Mouse (Mus musculus): ENCODE results near the gene Rhebl1.
A peak's percentile ranks its signal among the peaks of the same experiment; 100 is the strongest.

Rhebl1 gene

DNA sequence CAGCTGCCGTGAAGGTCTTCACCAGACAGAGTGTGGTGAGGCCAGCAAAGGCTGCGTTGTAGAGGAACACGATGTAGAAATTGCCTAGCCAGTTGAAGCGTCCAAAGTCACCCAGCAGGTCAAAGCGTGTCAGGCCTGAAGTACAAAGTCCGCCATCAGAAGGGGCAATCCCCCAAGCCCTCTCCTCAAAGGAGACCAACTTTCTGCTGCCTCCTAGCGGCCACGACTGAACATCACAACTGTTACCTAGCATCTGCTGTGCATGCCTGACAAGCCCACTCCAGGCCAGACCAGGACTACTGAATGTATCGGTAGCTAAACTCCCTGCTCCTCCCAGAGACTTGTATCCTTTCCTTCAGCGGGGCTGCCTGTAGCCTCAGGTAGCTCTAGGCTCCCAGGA is 10.4 kb upstream of the Rhebl1 start:
- DNase-seq, result peak; percentile 42

DNA sequence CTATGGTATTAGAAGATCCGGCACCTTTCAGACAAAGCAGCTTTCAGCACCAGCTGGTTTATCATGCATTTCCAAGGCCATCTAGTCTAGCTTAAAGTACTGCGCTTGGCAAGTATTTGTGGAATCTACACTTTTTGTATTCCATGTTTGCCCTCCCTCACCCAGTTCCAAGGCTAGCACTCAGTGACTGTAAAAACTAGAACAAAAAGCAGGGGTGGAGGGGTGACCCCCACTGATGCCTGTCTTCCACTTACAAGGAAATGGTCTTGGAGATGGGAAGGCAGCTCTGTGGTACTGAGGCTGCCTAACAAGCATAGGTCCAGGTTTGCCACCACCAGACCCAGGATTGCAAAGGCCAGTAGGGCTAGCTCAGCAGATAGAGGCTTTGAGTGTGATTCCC is 8.3 kb upstream of the Rhebl1 start:
- no peak for DNase-seq

DNA sequence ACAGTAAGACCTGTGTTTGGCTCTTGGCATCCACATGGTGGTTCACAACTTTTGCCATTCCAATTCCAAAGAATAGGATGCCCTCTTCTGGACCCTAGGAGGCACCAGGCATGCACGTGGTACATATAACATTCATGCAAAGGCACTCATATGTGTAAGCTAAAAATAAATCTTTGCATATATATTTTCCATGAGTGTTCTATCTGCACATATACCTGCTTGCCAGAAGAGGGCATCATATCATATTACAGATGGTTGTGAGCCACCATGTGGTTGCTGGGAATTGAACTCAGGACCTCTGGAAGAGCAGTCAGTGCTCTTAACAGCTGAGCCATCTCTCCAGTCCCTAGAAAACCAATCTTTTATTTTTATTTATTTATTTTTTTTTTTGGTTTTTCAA is 7.2 kb upstream of the Rhebl1 start:
- DNase-seq, result no peak

DNA sequence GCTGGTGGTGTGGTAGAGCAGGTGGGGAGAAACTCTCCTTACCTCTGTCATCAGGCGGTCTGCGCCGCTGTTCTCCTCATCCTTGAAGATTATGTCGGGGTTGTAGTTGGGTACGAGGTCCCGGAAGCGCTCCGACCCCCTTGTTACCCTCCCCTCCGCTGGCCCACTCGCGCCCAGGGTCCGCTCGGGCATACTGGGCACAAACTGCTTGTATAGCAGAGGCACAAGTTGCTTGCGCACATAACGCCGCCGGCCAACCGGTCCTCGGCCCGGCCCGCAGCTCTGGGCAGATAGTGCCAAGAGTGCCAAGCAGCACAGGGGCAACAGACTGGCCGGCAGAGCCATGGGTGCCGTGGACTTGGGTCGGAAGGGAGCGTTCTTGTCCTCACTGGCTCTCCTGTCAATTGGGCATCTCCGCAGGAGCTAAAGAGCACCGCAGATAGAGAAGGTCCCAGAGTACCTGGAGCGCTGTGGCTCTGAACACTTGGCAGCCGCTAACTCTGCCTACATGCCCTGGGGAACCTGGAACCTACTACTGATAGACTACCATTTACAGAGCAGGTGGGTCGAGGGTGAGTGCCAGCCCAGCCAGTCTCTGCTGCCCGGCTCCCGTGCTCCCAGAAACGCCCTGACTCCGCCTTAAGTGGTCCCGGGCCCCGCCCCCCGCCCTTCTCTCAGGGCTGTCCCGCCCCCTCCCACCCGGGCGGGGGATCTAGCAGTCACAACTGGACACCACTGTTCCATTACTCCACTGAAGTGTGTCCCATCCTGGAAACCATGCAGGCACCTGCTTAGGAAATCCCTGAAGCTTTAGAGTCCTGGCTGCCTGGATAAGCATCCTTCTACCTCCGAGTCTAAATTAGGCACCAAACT is 3.8 kb upstream of the Rhebl1 start, which contains the start of gene Dhh:
Gene Dhh (minus strand): TSS at position 613 of the 873 bp plus-strand sequence.
- DNase-seq, result no peak

DNA sequence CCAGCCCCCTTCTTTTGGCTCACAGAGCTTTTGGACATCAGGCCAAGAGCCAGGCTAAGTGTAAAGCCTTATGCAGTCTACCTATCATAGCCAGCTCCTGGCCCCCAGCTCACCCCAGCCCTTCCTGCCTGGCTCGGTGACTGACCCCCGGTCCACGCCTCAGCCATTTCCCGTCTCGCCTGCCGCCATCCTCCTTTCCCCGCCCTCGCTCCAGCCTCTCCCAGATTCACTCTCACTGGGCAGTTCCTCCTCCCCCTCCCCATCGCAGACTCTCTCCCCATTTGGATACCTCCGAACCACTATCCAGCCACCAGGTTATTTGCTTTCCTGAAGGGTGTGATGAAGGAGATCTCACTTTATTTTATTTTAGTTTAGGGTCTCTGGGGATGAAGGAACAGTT is 3.2 kb upstream of the Rhebl1 start:
- DNase-seq, result no peak

DNA sequence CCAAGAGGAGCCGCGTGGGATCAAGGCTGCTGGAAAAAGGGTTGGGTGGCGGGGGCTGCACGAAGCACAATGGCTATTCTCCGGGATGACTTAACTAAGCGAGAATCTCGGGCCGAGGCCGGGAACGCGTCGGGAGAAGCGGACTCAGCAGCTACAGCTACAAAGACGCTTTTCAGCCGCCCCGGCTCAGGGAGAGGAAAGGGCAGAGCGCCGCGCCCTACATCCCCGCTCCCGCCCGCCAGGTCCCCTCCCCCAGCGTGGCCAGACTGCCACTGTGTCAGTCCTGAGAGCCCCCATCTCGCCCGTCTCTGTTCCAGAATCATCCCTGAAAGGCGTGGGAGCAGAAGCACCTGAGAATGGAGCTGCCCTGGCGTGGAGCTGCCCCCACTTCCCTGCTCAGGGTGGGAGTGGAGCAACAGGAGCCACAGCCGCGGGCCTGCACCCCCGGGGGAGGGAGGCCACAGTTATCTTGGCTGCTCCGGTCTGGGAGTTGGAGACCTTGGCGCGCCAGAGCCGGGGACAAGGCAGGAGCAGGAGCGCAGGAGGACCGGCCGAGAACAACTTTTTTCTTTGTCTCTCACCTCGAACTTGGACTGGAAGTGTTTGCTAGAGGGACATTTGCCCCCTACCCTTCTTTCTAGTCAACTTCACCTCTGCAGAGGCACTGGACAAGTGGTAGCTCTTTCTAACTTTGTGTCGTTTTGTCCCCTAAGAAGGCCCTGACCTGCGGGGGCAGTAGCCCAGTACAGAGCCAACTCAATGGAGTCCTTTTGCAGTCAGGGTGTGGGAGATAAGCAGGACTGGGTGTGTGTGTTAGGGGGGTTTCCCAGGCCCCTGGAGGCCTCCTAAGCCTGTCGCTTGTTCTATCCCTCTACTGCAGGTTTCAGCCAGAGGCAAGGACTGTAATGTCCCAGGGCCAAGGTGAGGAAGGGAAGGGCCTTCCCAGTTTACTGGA is 1.6 kb upstream of the Rhebl1 start:
- no peak for DNase-seq

DNA sequence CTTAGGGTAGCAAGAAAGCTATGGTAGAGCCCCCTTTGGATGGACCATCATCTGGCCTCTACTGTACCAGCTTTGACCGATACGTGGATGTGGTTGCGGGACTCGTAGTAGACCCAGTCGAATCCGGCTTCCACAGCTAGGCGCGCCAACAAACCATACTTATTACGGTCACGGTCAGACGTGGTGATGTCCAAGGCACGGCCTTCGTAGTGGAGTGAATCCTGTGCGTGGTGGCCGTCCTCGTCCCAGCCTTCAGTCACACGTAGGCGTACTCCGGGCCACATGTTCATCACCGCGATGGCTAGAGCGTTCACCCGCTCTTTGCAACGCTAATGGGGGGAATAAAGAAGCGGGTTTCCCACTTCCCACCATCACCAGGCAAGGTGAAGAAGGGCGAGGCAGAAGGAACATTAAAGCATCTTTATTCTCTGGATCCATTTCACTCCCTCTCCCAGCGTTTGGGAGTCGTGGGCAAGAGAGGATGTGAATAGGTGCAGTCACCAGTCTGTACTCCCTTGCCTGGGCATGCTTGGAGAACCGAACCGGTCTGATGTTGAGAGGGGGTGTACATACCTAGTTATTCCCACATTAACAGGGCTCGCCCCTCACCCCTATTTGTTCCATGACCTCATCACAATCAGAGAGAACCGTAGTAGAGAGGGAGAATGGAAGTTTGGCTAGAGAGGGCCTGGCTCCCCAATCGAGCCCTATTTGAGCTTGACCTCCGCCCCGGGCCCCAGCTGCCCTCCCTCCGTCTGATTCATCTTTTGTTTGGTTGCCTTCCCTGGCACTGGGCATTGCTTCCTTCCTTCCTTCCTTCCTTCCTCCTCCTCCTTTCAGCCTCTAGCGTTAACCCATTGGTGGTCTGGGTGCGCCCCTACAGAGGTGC is 650 bp upstream of the Rhebl1 start:
- DNase-seq, result no peak

DNA sequence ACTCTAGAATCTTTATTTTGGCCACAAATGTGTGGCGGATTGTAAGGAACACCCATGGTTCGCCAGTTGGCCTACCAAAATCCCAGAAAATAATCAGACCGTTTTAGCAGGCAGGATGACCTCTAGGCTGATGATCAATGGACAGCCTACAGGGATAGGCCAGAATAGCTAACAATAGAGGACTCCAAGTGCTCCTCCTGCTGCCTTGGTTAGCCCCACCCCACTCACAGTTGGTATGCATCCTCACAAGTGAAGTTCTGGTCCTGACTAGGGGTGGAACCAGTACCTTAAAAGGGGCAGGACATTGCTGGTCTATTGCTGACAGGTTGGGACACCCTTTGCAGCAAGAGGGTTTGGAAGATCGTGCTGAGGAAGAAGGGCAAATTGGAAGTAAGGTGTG is 1.3 kb downstream of the Rhebl1 start:
- no peak for DNase-seq

DNA sequence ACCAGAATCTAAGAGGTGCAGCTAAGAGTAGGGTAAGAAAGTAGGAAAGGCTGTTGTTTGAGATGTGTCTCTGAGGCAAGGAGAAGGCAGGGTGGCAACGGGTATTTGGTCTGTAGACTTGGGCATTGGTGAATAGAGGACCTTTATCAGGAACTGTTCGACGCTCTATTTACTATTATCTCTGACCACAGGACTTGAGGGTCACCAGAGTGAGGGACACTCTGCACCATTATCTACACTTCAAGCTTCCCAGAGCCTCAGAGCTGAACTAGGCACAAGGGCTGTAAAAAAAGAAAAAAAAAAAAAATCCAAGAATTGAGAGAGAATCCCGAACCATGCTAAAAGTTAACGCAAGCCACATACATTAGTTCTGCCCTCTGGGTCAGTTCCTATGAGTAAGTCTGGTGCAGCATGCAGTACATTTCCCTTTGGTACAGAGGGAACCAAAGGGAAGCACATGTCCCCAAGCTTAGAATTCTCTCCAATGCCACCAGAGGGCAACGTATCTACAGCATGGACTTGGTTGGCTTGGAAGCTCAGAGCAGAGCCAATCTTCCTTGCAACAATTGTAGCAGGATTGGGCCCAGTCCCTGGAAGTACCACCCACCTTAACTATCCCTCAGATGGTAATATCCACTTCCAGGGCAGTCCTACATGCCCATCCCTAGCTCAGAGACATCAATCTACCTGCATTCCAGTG is 2.3 kb downstream of the Rhebl1 start:
- peak; percentile 90 for DNase-seq

DNA sequence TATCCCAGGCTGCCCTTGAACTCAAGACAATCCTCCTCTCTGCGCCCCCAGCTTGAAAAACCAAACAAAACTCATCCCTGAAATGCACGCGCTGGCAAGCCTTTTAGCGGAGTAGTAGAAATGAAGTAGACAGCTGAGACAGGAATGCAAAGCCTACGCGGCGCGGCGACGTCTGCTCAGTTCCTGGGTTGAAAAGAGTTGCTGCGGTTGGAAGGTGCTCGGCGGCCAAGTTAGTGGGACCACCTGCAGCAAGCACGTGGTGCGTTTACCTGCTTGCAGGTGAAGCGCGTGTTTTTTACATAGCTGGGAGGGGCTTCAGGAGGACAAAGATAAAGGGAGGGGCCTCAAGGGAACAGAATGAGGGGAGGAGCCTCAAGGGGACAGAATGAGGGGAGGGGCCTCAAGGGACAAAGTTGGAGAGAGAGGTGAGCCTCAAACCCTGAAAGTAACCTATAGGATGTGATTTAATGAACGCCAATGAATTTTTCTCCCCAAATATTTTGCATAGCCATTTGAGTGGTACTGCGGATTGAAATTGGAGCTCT is 3.1 kb downstream of the Rhebl1 start:
- no peak for DNase-seq

DNA sequence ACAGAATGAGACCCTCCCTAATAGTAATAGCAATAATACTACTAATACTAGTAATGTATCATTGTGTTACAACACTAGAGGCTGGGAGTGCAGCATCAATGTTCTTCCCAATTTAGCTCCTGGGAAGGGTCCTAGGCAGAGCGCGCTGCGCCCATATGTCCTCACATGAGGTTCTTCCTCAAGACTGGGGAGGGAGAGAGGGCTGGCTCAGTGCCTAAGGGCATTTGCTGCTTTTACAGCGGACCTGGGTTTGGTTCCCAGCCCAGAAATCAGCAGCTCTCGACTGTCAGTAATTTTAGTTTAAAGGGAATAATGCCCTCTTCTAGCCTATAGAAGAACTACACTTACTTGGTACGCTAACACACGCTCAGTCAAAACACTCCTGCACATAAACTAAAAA is 6.8 kb downstream of the Rhebl1 start:
- DNase-seq, result no peak

DNA sequence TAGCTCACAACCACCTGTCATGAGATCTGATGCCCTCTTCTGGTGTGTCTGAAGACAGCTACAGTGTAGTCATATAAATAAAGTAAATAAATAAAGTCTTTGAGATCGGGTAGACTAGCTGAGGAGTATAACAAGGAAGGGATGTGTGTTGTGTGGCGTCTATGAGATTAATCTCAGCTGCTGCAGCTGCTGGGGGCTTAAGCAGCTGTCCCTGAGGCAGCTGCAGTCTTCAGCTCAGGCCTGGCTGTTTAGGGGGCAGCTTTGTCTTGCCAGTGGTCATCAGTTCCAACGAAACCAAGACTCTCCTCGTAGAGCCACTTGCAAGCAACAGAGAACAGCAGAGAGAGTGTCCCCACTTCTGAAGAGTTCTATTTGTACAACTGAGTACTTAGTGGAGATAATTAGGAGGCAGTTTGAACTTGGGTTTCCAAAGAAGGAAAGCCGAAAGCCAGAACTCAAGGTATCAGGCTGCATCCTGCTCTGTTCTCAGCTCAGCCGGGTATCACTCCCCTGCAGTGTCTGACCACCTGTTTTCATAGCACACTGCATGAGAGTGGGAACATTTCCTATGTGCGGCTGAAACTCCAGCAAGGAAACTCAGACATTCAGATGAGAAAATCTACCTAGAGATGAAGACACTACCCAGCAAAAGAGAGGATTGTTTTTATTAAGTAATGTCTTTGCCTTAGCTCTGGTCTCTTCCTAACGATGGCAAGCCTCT is 7.5 kb downstream of the Rhebl1 start:
- DNase-seq, result no peak

DNA sequence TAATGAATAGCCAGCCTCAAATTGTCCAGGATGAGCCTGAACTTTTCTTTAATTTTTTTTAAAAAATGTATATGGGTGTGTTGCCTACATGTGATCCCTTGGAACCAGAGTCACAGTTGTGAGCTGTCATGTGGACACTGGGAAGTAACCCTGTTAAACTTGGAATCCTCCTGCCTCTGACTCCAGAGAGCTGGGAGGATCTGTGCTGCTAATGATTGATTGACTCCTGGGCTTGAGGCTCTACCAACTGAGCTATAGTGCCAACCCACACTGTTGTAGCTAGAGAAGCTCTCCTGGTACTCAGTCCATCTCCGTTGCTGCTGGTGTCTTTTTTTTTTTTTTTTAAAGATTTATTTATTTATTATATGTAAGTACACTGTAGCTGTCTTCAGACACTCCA is 10.2 kb downstream of the Rhebl1 start:
- peak; percentile 64 for DNase-seq

DNA sequence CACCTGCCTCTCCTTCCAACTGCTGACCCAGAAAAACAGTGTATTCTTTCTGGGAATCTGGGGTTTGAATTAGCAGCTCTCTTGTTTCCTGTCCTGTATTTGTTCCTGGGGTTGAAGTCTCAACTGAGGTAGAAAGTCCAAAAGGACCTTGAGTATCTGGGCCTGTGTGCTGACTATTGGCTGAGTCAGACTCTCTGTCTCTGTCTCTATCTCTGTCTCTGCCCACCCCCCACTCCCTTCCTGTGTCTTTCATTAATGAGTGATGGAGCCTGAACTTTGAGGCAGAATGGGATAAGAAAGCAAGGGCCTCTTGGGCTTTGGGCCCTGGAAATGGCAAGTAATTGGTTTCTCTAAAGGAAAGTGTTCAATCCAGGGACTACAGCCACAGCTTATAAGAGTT is 10.7 kb downstream of the Rhebl1 start:
- DNase-seq, result peak; percentile 92

DNA sequence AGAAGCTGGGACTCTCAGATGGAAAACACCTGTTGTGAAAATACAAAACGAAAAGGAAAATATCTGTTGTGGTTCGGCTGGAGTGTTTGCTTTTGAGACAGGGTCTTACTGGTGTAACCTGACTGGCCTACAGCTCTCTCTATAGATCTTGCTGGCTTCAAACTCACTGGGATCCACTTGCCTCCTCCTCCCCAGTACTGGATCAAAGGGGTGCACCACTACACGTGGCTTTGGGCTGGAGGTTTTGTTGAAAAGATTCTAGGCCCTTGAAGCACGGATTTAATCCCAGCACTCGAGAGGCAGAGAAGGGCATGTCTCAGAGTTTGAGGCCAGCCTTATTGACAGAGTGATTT is 12.7 kb downstream of the Rhebl1 start:
- no peak for DNase-seq

DNA sequence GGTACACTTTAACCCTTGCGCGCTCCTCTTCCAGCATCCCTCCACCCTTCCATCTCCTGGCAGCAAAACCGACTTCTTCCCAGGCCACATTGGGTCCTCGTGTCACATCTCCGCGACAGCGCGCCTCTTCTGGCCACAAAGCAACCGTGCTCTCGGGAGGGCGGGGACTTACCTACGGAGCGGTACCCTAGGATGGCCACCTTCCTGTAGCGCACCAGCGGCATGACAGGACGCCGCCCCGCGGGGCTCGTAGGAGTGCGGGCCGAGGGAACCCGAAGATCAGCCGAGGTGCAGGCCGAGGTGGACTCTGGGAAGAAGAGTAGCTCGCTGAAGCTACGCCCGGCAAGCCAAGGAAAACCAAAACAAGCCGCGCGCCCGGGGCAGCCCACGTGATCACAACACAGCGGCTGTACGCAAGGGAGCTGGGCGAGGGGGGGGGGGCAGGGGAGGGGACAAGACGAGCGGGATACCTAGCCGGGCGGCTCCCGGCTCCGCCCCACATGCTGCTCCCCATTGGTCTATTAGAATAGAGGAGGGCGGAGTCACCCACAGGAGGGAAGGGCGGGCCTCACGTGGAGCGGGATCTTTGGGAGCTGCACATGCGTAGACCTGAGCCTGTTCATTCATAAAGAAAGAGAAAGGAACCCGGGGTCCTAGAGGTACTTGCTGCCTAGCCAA is 13.2 kb downstream of the Rhebl1 start:
- peak; percentile 97 for DNase-seq

DNA sequence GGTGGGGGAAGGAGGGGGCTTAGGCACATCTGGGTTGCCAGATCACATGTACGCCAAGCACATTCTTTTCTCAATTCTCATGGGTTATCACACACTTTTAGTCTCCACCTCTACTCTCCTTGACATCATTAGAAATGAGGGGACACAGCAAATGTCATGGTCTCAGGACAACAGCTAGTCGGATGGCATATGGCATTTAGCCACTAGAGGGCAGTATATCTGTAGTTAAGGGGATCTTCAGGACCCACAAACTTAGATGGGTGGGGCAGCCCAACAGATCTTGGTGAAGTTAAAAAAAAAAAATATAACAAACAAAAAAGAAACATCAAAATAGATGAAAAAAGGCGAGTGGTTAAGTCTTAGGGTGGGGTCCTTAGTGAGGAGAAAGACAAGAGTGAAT is 17.0 kb downstream of the Rhebl1 start:
- peak; percentile 87 for DNase-seq

DNA sequence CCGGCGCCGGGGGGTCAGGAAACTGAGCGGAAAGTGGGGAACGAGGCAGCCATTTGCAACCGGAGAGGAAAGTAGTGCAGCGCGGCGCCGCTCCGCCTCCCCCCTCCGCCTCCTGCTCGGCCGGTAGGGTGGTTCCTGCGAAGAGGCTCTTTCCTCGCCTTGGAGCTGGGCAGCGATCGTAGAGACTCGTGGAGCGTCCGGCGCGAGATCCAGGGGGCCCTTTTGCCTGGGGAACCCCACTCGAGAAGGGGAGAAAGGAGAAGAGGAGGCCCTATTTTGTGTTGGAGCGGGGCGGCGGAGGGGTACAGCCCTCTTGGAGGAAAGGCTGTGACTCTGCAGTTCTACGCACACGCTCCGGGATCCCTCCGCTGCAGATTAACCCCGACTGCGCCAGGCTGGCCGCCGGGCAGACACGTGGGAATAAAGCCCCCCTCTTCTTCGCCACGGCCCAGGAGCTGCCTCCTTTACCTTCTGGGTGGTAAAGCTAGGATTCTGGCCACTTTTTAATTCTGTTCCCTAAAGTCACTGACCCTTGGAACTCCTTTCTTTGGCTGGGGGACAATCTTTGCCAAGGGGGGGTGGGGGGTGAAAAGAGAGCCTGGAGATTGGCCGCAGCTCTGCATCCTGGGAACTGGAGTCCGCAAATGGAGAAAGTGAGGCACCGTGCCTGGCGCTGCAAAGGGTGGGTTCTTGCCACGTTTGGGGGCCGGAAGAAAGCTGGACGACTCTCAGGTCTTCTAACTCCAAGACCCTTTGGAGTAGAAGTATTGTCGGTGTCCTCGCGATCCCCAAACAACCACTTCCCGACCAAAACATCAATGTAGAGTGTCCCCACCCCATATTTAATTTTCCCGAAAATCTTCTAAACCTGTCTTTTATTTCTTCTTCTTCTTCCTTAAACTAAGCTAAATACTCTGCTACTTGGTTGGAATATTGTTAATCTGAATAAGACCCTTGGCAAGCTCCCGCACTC is 22.1 kb downstream of the Rhebl1 start:
- peak; percentile 95 for DNase-seq
